Mouse (Mus musculus) heart, postnatal 0 days (tissue): ENCODE measurements around the gene Apold1. TPM values are rescaled to one million over a fixed set of nuclear protein-coding genes. Genes with fewer than 3 reads are reported as not detected.
A peak's percentile ranks its signal among the peaks of the same experiment; 100 is the strongest.

ENCODE experiments used
- ATAC-seq: fragments of 200-750 bp; cut with Nextera tagmentation; 2 replicates; pipeline ENCODE4 v1.8.0; 2017; ENCODE audit warnings: low read depth, moderate number of reproducible peaks, moderate library complexity; ENCODE audit not compliant: insufficient read depth
- DNase-seq: peaks from one replicate; pipeline ENCODE4 v3.0.0-alpha.2; 2016; ENCODE audit warnings: low spot score
- H3K27ac ChIP-seq: fragments of 300-500 bp; sonication (generic); 2 replicates; pipeline ENCODE4 v1.5.1; 2014; ENCODE audit warnings: low read depth, mild to moderate bottlenecking
- H3K27me3 ChIP-seq: fragments of 300-500 bp; sonication (generic); 2 replicates; pipeline ENCODE4 v1.6.1; 2014; ENCODE audit warnings: low read length, mixed read lengths; ENCODE audit not compliant: control insufficient read depth, insufficient read depth
- H3K36me3 ChIP-seq: fragments of 300-500 bp; sonication (generic); replicated peaks from 2 replicates; pipeline ENCODE4 v1.6.1; 2014; ENCODE audit warnings: low read length, mixed read lengths; ENCODE audit not compliant: control insufficient read depth, insufficient read depth
- H3K4me1 ChIP-seq: fragments of 300-500 bp; sonication (generic); 2 replicates; pipeline ENCODE4 v1.6.1; 2014; ENCODE audit warnings: antibody characterized with exemption; ENCODE audit not compliant: control insufficient read depth, insufficient read depth
- H3K4me2 ChIP-seq: fragments of 300-500 bp; sonication (generic); 2 replicates; pipeline ENCODE4 v1.6.1; 2014; ENCODE audit warnings: low read depth, mild to moderate bottlenecking, low read length, moderate library complexity
- H3K4me3 ChIP-seq: fragments of 300-500 bp; sonication (generic); 2 replicates; pipeline ENCODE4 v1.5.1; 2014; ENCODE audit warnings: low read depth, low read length
- H3K9ac ChIP-seq: fragments of 300-500 bp; sonication (generic); replicated peaks from 2 replicates; pipeline ENCODE4 v1.6.1; 2014; ENCODE audit warnings: low read depth, low read length, mixed read lengths
- H3K9me3 ChIP-seq: fragments of 300-500 bp; sonication (generic); replicated peaks from 2 replicates; pipeline ENCODE4 v1.6.1; 2016; ENCODE audit warnings: low read length; ENCODE audit not compliant: control insufficient read depth
- CTCF ChIP-seq: IDR thresholded peaks from 2 replicates; pipeline ENCODE4 v1.5.1; 2016; ENCODE audit warnings: antibody characterized with exemption, control low read depth, low read depth
- EP300 ChIP-seq: IDR thresholded peaks from 2 replicates; pipeline ENCODE4 v1.6.1; 2016; ENCODE audit warnings: antibody characterized with exemption, low read depth
- WGBS: fragments of 180-500 bp; shearing (Covaris S2); extraction: QIAGEN DNeasy Blood & Tissue Kit; methylation state at CpG from one replicate; pipeline ENCODE4 v1.1.7; 2014; 5-methylcytosine and 5-hydroxymethylcytosine counted together
- polyA plus RNA-seq: library from polyadenylated mRNA; unstranded; fragments of >200 nt; fragmentation: Nextera tagmentation; extraction: Ambion mirVana; gene quantifications from 2 replicates; pipeline ENCODE4 v1.2.1, GENCODE M21; 2015
- total RNA-seq: library from RNA; depleted of rRNA; stranded (reverse); fragments of >200 nt; gene quantifications from 2 replicates; pipeline ENCODE4 v1.2.3, GENCODE M21; 2014; ENCODE audit warnings: low replicate concordance

Apold1 gene
- total and polyA plus RNA-seq, 2 experiments from 2014 or later, result 6.9 to 28.5 TPM

GRCm38 (mm10) chr6:135001991-135002390 lies 20.5 kb downstream of the Apold1 start:
- 85% methylated on average over 4 of the region's 4 CpGs for WGBS
- Histone ChIP-seq H3K36me3 (no peaks in the 10 kb centered on the region), H3K4me2 (no peak overlapping the region), H3K9ac (no peak overlapping the region), H3K27me3 (no peaks in the 10 kb centered on the region), H3K4me1 (no peaks in the 10 kb centered on the region), H3K4me3 (no peak overlapping the region), H3K27ac (no peak overlapping the region), H3K9me3 (no peaks in the 10 kb centered on the region)
- DNase-seq, result no peak
- TF ChIP-seq EP300 (no peak), CTCF (no peak)
- no peak for ATAC-seq

GRCm38 (mm10) chr6:135006372-135006771 lies 24.9 kb downstream of the Apold1 start:
- Histone ChIP-seq H3K36me3 (no peaks in the 10 kb centered on the region), H3K9ac (no peak overlapping the region), H3K9me3 (no peaks in the 10 kb centered on the region), H3K4me3 (no peak overlapping the region), H3K4me1 (no peaks in the 10 kb centered on the region), H3K27me3 (no peaks in the 10 kb centered on the region), H3K27ac (no peak overlapping the region), H3K4me2 (no peak overlapping the region)
- TF ChIP-seq CTCF (no peak), EP300 (no peak)
- ATAC-seq (no peak), DNase-seq (no peak)
- WGBS, result 73% methylated on average over 4 of the region's 4 CpGs

GRCm38 (mm10) chr6:135011048-135011733 lies 29.7 kb downstream of the Apold1 start, which contains the start of gene Ddx47:
Ddx47 (plus strand) TSS chr6:135011612.
- no peaks in the 10 kb centered on the region for H3K27me3 ChIP-seq
- H3K4me3 ChIP-seq, result peak within 1 kb of the TSS; percentile 83
- ATAC-seq, result peak; percentile 94
- peak within 1 kb of the TSS; percentile 1; the same call in 1 of the 2 replicates for H3K27ac ChIP-seq
- peak within 1 kb of the TSS; percentile 80 for H3K4me2 ChIP-seq
- H3K9ac ChIP-seq, result peak within 1 kb of the TSS; percentile 81
- 2% methylated on average over 19 of the region's 19 CpGs for WGBS
- H3K36me3 ChIP-seq, result peaks cover 27% of the 10 kb centered on the region
- DNase-seq, result peak; percentile 93
- H3K9me3 ChIP-seq, result no peaks in the 10 kb centered on the region
- H3K4me1 ChIP-seq, result peaks cover 6% of the 10 kb centered on the region; the same call in 1 of the 2 replicates
- TF ChIP-seq CTCF (peak; percentile 100), EP300 (no peak)

- Histone ChIP-seq H3K9ac (peak overlapping the region; percentile 81), H3K27me3 (no peaks in the 10 kb centered on the region), H3K9me3 (no peaks in the 10 kb centered on the region), H3K4me3 (peak overlapping the region; percentile 83), H3K4me2 (peak overlapping the region; percentile 80), H3K27ac (peak overlapping the region; percentile 1; the same call in 1 of the 2 replicates), H3K36me3 (peaks cover 33% of the 10 kb centered on the region), H3K4me1 (peaks cover 6% of the 10 kb centered on the region; the same call in 1 of the 2 replicates)
- TF ChIP-seq CTCF, result no peak
- TF ChIP-seq EP300, result 0 out of 2 replicates have a peak, but pooled peaks have one; percentile 16
- ATAC-seq (peak; percentile 10; the same call in 1 of the 2 replicates), DNase-seq (no peak)
- under 1% methylated on average over 14 of the region's 14 CpGs for WGBS
These were observed 30.2 kb downstream of the Apold1 start for GRCm38 (mm10) chr6:135011734-135012116.

- ATAC-seq, result no peak
- Histone ChIP-seq H3K27me3 (no peaks in the 10 kb centered on the region), H3K4me3 (no peak overlapping the region), H3K9me3 (no peaks in the 10 kb centered on the region), H3K9ac (no peak overlapping the region), H3K27ac (no peak overlapping the region), H3K36me3 (peaks cover 85% of the 10 kb centered on the region), H3K4me2 (no peak overlapping the region), H3K4me1 (peaks cover 2% of the 10 kb centered on the region; the same call in 1 of the 2 replicates)
- DNase-seq, result no peak
- TF ChIP-seq EP300, result no peak
- WGBS, result 43% methylated on average over 11 of the region's 11 CpGs
These were observed 35.7 kb downstream of the Apold1 start for GRCm38 (mm10) chr6:135017211-135017610.
